Mouse (Mus musculus) 3134 (cell line): ENCODE results near the gene Fbxo42.
A peak's percentile ranks its signal among the peaks of the same experiment; 100 is the strongest.

Experiments used
- DNase-seq: peaks from one replicate; pipeline ENCODE4 v3.0.0-alpha.2; 2011; ENCODE audit warnings: low spot score; ENCODE audit not compliant: insufficient read length; ENCODE audit errors: extremely low read depth

The Fbxo42 gene

GRCm38 (mm10) chr4:141165744-141166292 is 18.1 kb downstream of the Fbxo42 start:
- DNase-seq: no peak

- no peak for DNase-seq
Observed at GRCm38 (mm10) chr4:141167156-141167555, 19.4 kb downstream of the Fbxo42 start.

DNA sequence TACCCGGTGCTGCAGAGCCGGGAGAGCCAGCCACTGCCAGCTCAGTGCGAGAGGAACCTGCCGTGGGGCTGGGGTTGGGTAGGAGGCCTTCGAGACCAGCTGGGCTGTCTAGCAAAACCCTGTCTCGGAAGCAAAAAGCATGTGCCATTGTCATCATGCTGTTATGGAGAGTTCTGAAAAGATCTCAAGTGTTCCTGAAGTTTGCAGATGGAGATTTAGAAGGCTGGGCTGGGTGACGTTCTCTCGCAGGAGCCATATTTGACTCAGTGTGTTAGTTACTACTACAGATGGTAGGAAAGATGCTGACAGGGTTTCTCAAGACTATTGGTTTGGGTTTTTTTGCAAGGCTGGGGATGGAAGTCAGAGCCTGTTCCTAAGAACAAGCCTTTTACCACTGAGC is 24.4 kb downstream of the Fbxo42 start:
- DNase-seq: no peak

DNA sequence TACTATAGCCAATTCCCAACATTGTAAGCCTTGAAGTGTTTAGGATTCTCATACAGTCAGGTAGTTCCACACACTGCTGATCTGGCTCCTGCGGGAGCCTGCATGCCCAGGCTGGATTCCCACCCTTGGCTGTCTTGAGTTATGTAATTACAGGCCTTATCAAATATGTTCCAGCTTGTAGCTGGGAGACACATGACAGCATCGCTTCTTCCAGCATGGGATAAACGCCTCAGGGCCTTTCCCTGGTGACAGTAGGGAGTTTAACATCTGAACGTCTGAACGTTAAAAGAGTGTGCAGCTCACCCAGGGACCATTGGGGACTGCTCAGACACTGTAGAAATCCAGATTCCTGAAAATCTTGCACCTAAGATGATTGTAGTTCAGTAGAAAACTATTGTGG is 28.1 kb downstream of the Fbxo42 start:
- no peak for DNase-seq

DNA sequence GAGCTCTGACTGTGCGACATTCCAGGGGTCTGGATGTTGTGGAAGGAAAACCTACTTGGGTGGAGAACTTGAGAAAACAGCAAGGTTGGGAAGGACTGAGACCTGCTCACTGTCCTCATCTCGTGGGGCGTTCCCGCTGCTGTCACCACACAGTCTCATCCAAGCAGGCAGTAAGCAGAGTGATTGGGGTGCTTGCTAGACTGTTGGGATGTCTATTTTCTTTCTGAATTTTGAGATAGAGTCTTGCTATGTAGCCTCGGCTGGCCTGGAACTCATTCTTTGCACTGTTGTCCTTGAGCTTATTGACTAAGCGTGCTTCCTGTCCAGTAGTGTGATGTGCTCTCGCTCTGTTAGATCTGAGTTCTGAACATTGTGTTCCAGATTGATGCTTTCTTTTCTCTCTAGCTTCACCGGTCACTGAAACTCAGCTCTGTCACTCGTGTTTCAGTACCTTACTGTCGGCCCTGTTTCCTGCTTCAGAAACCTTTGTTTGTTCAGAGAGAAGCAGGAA is 28.7 kb downstream of the Fbxo42 start:
- no peak for DNase-seq

GRCm38 (mm10) chr4:141178500-141178899 is 30.8 kb downstream of the Fbxo42 start:
- DNase-seq: peak; percentile 48

GRCm38 (mm10) chr4:141180831-141181230 is 33.1 kb downstream of the Fbxo42 start:
- DNase-seq: no peak

DNA sequence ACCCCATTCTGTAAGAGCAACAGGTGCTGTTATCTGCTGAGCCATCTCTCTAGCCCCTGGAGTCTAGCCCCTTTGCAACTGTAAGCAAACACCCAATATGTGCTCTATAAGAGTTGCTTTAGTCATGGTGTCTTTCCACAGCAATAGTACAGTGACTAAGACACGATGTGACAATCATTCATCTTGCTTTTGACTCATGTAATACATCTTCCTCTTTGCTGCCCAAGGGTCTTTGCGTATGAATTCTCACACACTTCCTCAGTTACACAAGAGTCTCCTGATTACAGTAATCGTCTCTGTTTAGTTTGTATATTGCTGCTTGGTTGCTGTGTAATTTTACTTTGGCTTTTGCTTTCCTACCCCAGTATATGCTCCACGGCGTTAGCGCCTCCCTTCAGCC is 34.3 kb downstream of the Fbxo42 start:
- DNase-seq: no peak

DNA sequence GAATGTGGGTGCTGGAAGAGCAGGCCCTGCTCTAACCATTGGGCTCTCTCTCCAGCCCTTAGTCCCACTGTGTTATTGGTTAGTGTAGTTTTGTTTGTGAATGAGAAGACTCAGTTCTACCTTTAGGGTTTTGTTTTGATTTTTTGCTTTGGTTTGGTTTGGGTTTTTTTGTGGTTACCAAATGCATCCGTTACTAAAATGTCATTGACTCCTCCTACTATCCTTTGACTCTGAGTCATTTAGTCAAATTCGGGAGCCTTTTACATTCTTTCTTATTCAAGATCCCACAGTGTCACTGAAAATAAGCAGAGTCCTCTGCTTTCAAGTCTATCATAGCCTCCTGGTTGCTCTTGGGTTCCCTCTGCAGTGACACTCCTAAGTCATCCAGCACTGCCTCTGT is 36.2 kb downstream of the Fbxo42 start:
- DNase-seq: no peak

GRCm38 (mm10) chr4:141184426-141184825 is 36.7 kb downstream of the Fbxo42 start:
- DNase-seq: no peak

DNA sequence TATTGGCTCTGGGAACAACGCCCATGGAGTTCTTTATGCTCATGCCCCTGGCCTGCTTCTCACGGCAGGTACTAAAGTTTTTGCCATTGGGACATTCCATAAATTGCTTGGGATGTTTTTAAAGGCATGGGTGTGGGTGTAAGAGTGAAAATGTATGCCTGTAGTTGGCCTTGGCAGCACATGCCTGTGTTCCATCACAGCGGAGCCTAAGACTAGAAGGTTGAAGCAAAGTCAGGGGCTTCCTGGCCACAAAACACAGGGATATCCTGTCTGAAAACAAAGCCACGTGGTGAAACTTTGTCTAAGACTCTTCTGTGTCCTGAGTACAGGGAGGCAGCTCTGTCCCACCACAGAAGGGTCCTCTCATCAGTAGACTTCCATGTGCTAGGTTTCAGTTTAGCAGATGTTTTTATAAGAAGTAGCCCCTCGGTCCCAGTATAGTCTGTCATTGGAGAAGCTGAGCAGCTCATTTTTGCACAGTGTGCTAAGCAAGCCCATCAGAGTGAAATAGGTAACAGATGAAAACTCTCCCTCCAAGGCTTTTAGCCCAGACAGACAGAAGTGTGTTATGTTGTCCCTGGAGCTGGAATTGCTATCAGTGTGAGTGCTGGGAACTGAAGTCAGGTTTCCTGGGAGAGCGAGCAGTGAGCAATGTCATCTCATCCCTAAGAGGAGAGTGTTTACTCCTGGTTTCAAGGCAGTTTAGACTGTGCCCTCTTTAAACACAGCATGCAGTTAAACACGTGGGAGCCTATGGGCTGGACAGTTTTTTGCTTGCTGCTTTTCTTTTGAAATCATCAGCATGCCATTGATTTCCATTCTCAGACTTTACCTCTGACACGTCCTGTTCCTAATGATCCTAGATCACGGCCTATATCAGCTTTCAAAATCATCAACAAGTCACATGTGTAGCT is 39.5 kb downstream of the Fbxo42 start:
- no peak for DNase-seq

DNA sequence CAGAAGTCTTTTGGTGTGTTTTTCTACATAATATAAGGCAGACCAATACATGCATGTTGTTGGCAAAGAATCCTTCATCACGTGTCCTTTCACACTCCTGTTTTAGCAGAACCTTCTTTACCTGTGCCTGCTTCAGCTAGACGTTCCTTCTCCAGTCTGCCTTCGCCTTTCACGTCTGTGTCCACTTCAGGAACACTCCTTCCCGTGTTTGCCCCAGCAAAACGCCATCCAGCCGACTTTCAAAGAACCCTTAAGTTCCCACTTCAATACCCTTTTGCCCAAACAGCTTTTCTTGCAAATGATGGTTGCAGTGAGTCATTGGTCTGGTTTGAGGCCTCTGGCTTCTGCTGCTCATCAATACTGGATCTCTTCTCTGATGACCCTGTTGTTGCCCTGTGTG is 43.6 kb downstream of the Fbxo42 start:
- no peak for DNase-seq

DNA sequence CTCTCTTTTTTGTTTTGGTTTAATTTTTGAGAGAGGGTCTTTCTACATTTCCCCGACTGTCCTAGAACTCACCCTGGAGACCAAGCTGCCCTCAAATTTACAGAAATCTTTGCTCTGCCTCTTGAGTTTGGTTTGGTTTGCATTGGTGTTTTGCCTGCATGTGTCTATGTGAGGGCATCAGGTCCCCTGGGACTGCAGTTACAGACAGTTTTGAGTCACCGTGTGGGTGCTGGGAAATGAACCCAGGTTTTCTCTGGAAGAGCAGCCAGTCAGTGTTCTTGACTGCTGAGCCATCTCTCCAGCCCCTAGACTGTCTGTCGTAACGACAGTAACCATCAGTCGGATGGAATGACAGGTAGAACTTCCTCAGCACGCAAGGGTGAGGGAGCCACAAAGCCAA is 46.8 kb downstream of the Fbxo42 start:
- DNase-seq: no peak

- DNase-seq: no peak
Observed at GRCm38 (mm10) chr4:141196981-141197685, 49.4 kb downstream of the Fbxo42 start.

DNA sequence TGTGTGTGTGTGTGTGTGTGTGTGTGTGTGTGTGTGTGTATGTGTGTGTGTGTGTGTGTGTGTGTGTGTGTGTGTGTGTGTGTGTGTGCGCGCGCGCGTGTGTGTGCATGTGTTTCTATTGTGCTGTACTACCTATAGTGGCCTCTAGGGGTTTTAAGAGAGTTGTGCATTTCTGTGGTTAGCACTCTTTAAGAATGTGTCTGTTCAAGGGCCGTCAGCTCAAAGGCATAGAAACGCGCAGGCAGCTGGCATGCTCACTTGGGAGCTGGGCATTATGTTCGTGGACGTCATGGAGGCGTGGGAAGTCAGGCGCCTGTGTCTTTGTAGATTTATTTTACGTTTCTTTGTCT is 49.9 kb downstream of the Fbxo42 start:
- no peak for DNase-seq

DNA sequence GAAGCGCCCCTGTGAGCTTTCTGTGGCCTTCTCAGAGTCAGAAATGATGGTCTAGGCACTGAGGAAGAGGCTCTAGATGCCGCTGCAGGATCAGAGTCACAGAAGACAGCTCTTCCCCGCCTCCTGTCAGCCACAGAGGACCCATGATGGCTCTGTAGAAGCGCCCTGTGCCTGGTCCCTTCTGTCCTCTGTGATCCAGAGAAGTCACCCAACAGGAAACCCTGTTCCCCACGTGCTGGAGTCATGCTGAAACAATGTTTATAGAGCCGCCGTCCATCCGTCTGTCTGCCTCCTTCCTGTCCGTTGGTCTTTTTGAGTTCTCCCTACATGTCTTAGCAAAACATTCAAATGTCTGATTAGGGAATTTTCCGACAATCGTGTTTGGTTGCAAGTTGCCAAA is 53.2 kb downstream of the Fbxo42 start:
- no peak for DNase-seq

DNA sequence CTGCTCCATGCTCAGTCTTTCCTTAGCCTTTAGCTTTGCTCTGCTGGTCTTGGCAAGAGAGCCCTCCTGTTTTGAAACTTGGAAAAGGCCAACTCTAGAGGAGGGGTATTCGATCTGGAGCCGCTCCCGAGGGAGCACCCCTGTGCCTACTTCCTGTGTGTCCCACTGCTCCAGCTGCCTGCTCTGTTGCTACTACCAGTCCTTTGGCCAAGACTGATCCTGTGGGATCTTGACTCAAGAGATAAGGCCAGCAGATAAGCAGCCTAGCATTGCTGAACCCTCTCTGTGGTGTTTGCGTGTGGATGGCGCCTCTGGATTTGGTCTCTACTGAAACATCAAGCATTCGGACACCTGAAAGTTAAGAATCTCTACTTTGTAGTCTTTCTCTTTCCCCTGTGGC is 54.5 kb downstream of the Fbxo42 start:
- no peak for DNase-seq

GRCm38 (mm10) chr4:141204580-141205061 is 56.9 kb downstream of the Fbxo42 start:
- no peak for DNase-seq

DNA sequence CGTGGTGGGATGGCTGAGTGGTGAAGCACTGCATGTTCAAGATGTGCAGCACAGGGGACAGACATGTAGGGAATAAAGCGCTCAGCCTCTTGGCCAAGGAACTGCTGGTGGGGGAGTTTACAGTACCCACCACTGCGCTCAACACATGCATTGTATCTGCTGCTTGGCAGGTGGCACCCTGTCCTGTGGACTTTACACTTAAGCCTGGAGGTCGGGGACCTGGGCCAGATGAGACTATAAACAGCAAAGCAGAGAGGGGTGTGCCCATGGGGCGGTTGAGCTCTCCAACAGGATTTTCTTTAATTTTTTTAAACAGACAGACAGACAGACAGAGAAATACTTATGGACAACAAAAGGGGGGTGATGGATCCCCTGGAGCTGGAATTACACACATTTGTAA is 59.4 kb downstream of the Fbxo42 start:
- no peak for DNase-seq

- DNase-seq: no peak
Observed at GRCm38 (mm10) chr4:141210524-141211219, 63.0 kb downstream of the Fbxo42 start.

- no peak for DNase-seq
Observed at GRCm38 (mm10) chr4:141211646-141212045, 63.9 kb downstream of the Fbxo42 start.
